Mouse (Mus musculus): Measurements from ENCODE around the gene Col16a1.

Gene Col16a1

GRCm38 (mm10) chr4:130047331-130048202 is at the start of gene Col16a1:
Gene Col16a1 (plus strand): TSS chr4:130047840.
- POLR2A ChIA-PET = interaction anchor here in 3 of 4 experiments (0.6 to 1.3 kb wide), 6 partner anchors 9 to 226 kb away, joined by 3 to 5 read pairs (median 3); no protein-coding TSS in a partner anchor
- CTCF ChIA-PET = interaction anchor here (0.5 to 2.5 kb wide), 12 partner anchors 11 to 439 kb away, joined by 3 to 10 read pairs (median 3); no protein-coding TSS in a partner anchor

DNA sequence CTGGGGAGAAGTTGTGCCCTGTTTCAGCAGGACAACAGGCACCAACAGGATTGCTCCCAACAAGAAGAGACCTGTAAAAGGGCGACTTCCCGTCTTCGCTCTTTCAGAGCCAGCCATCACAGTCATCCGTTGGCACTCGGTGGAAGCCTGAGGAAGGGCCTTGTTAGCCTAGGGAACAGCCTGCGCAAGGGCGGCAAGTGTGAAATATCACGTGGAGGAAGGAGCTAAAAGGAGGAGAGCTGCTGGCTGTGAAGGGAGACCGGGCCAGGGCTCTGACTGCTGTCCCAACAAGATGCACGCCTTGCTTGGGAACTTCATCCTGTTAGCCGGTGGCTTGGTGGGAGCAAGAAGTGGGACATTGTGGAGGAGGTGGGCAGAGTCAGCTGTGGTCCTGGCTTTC is 49.5 kb upstream of the Col16a1 start:
- POLR2A ChIA-PET = interaction anchor here in 2 of 4 experiments (0.6 to 0.7 kb wide), 2 partner anchors 36 to 291 kb away, joined by 3 to 4 read pairs; no protein-coding TSS in a partner anchor
- CTCF ChIA-PET = no interaction called here

- POLR2A ChIA-PET = interaction anchor here in 2 of 4 experiments (0.7 to 1.4 kb wide), 2 partner anchors 9 to 28 kb away, joined by 3 read pairs; no protein-coding TSS in a partner anchor
Observed at GRCm38 (mm10) chr4:130001710-130002109, 45.9 kb upstream of the Col16a1 start.

GRCm38 (mm10) chr4:130002157-130002556 is 45.5 kb upstream of the Col16a1 start:
- CTCF ChIA-PET = interaction anchor here in 2 of 4 experiments (0.6 to 1.0 kb wide), 2 partner anchors 15 to 891 kb away, joined by 3 read pairs; no protein-coding TSS in a partner anchor
- POLR2A ChIA-PET = interaction anchor here in 2 of 4 experiments (0.6 to 1.4 kb wide), 3 partner anchors 9 to 53 kb away, joined by 3 to 4 read pairs (median 3); no protein-coding TSS in a partner anchor

More at GRCm38 (mm10) chr4:130001710-130002109, 45.9 kb upstream of the Col16a1 start:
- CTCF ChIA-PET = interaction anchor here in 3 of 4 experiments (0.6 to 1.0 kb wide), 3 partner anchors 14 to 1227 kb away, joined by 3 read pairs; no protein-coding TSS in a partner anchor

DNA sequence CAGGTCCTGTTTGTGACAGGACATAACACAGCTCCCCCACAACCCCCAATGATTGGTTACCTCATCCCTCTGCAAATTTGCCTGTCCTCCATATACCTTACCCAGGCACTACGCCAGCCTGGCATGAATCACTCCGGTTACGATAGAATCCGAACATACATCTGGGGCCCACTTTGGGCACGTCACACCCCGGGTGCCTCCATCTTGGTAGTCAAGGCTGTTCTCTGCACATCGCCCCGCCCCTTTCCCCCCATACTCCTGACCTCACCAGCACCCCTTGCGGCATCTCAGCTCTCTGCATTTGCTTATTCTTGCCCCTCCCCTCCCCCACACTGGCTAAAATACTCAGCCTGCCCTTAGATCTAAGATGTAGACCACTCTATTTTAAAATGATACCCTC is 42.0 kb upstream of the Col16a1 start:
- POLR2A ChIA-PET = interaction anchor here (0.5 to 1.9 kb wide), 16 partner anchors 10 to 627 kb away, joined by 3 to 7 read pairs (median 3); partner anchors contain the start of genes Khdrbs1 (in 1 of the 4), Pef1 (in 1 of the 4), Snrnp40 (in 1 of the 4) and Tinagl1 (in 1 of the 4)
- CTCF ChIA-PET = interaction anchor here (0.6 to 2.2 kb wide), 31 partner anchors 8 to 365 kb away, joined by 3 to 9 read pairs (median 4); partner anchors contain the start of genes Spocd1 (in 1 of the 4) and Txlna (in 1 of the 4)

DNA sequence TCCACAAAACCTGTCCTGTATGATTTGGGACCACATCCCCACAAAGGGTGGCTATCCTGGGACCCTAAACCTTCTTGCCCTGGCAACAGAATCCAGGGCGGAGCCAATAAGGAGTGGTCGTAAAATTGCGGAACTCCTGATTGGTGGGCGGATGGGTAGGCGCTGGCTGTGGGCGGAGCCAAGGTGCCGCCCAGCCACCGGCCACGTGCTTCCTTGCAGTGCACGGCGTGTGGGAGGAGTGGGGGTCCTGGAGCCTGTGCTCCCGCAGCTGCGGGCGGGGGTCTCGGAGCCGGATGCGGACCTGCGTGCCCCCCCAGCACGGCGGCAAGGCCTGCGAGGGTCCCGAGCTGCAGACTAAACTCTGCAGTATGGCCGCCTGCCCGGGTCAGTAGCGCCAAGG is 41.1 kb upstream of the Col16a1 start:
- POLR2A ChIA-PET = interaction anchor here in 2 of 4 experiments (0.9 to 1.8 kb wide), 4 partner anchors 9 to 117 kb away, joined by 3 to 5 read pairs (median 4); partner anchors contain the start of gene Pef1 (in 1 of the 2)
- CTCF ChIA-PET = interaction anchor here in 2 of 4 experiments (1.4 to 2.2 kb wide), 5 partner anchors 8 to 40 kb away, joined by 4 to 9 read pairs (median 6); no protein-coding TSS in a partner anchor

DNA sequence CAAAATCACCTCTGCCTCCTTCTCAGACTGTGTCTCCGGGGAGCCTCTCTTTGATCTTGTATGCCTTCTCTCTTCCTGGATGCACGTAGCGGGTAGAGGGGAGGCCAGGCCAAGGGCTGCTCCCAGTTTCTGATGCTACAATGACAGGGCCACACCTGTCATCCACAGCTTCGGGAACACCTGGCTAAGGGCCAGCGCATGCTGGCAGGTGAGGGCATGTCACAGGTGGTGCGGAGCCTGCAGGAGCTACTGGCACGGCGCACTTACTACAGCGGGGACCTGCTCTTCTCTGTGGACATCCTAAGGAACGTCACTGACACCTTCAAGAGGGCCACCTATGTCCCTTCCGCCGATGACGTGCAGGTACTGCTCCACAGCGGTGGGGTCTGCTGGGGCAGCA is 38.6 kb upstream of the Col16a1 start:
- ChIA-PET POLR2A (no interaction called here), CTCF (interaction anchor here in 2 of 4 experiments (0.6 to 1.8 kb wide), 2 partner anchors 13 to 43 kb away, joined by 3 to 4 read pairs; no protein-coding TSS in a partner anchor)

GRCm38 (mm10) chr4:130010723-130011122 is 36.9 kb upstream of the Col16a1 start:
- POLR2A ChIA-PET = interaction anchor here in 1 of 4 experiments (1.0 kb wide), 1 partner anchor 16 kb away, joined by 3 read pairs; no protein-coding TSS in a partner anchor
- CTCF ChIA-PET = interaction anchor here in 2 of 4 experiments (0.6 to 0.7 kb wide), 2 partner anchors 51 to 1938 kb away, joined by 4 read pairs; no protein-coding TSS in a partner anchor

- POLR2A ChIA-PET = interaction anchor here in 2 of 4 experiments (0.6 to 0.7 kb wide), 4 partner anchors 36 to 538 kb away, joined by 3 to 4 read pairs (median 3); no protein-coding TSS in a partner anchor
Observed at GRCm38 (mm10) chr4:130012234-130012633, 35.4 kb upstream of the Col16a1 start.

GRCm38 (mm10) chr4:130013111-130013510 is 34.5 kb upstream of the Col16a1 start:
- CTCF ChIA-PET = interaction anchor here in 1 of 4 experiments (0.6 kb wide), 2 partner anchors 23 to 52 kb away, joined by 8 to 10 read pairs; no protein-coding TSS in a partner anchor
- POLR2A ChIA-PET = interaction anchor here in 1 of 4 experiments (0.6 kb wide), 1 partner anchor 457 kb away, joined by 3 read pairs; no protein-coding TSS in a partner anchor

More at GRCm38 (mm10) chr4:130012234-130012633, 35.4 kb upstream of the Col16a1 start:
- CTCF ChIA-PET = interaction anchor here in 2 of 4 experiments (1.0 to 1.1 kb wide), 2 partner anchors 24 to 75 kb away, joined by 3 to 4 read pairs; no protein-coding TSS in a partner anchor

- POLR2A ChIA-PET = interaction anchor here in 3 of 4 experiments (0.7 to 1.6 kb wide), 4 partner anchors 10 to 542 kb away, joined by 3 to 7 read pairs (median 4); no protein-coding TSS in a partner anchor
- CTCF ChIA-PET = interaction anchor here in 3 of 4 experiments (0.5 to 3.8 kb wide), 6 partner anchors 20 to 844 kb away, joined by 3 to 10 read pairs (median 6); no protein-coding TSS in a partner anchor
Observed at GRCm38 (mm10) chr4:130016010-130016409, 31.6 kb upstream of the Col16a1 start.

GRCm38 (mm10) chr4:130017036-130017674 is 30.5 kb upstream of the Col16a1 start:
- ChIA-PET CTCF (interaction anchor here in 3 of 4 experiments (0.6 to 3.8 kb wide), 3 partner anchors 19 to 505 kb away, joined by 3 to 10 read pairs (median 3); no protein-coding TSS in a partner anchor), POLR2A (interaction anchor here in 1 of 4 experiments (0.6 kb wide), 2 partner anchors 8 to 63 kb away, joined by 3 to 6 read pairs; no protein-coding TSS in a partner anchor)

- POLR2A ChIA-PET = no interaction called here
- CTCF ChIA-PET = interaction anchor here in 1 of 4 experiments (1.7 kb wide), 1 partner anchor 18 kb away, joined by 3 read pairs; no protein-coding TSS in a partner anchor
Observed at GRCm38 (mm10) chr4:130022952-130023351, 24.7 kb upstream of the Col16a1 start.

DNA sequence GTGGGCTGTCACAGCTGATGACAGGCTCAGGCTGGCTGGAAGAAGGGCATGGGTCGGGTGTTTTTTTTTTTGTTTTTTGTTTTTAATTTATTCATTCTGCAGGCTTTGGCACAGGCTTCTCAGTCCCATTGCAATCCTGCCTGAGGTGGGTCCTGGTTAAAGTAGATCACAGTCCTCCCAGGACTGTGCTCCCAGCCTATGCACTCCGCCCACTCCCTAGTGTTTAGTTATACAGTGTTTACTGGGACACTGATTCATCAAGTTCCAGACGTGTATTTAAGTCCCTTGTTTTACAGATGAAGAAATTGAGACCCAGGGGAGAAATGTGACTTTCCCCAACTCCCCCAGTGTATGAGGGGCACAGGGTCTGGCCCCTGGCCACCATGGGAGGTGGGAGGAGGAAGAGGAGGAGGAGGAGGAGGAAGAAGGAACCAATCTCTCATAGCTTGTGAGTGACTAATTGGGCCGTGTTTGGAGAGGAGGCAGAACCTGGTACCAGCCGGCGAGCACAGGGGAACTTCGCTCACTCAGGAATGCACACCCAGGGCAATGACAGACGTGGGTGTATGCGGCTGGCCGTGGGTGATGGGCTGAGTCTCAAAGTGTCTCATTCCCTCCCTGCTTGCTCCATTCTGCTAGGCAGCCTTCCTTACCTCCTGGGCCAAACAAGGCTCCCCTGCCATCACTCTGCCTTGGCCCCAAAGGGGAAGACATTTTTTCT is 24.0 kb upstream of the Col16a1 start:
- CTCF ChIA-PET = interaction anchor here in 2 of 4 experiments (1.5 to 1.7 kb wide), 2 partner anchors 13 to 18 kb away, joined by 3 to 6 read pairs; no protein-coding TSS in a partner anchor
- POLR2A ChIA-PET = interaction anchor here in 2 of 4 experiments (1.0 to 1.3 kb wide), 2 partner anchors 18 to 48 kb away, joined by 3 read pairs; no protein-coding TSS in a partner anchor

- ChIA-PET CTCF (interaction anchor here (0.6 to 1.8 kb wide), 14 partner anchors 12 to 1278 kb away, joined by 3 to 7 read pairs (median 3); partner anchors contain the start of genes Col16a1 (in 1 of the 4) and Pef1 (in 1 of the 4)), POLR2A (interaction anchor here in 3 of 4 experiments (0.6 to 1.5 kb wide), 10 partner anchors 9 to 629 kb away, joined by 3 to 6 read pairs (median 3); partner anchors contain the start of gene Tinagl1 (in 1 of the 3))
Observed at GRCm38 (mm10) chr4:130025544-130025943, 22.1 kb upstream of the Col16a1 start.

DNA sequence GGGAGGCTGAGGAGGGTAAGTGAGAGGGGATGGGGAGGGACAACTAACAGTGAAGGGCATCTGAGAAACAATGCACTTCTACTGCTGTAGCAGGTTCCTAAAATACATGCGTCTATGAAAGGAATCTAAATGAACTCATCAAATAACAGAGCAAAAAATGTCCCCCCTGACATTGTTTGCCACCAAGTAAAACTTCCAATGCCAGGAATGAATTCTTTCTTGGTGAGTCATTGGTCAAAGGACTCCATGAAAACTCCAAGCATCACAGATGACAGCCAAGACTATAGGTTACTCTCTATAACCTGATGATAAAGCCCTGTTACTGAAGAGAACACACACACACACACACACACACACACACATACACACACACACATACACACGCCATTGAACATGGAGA is 16.5 kb upstream of the Col16a1 start:
- CTCF ChIA-PET = interaction anchor here in 2 of 4 experiments (0.6 to 1.2 kb wide), 2 partner anchors 25 to 48 kb away, joined by 3 to 5 read pairs; no protein-coding TSS in a partner anchor

More for the DNA sequence above, 16.5 kb upstream of the Col16a1 start:
- POLR2A ChIA-PET = no interaction called here

All from embryonic stem cell, embryonic (primary cell).